Mouse (Mus musculus): ENCODE results near the gene Wdr66. TPM values are rescaled to one million over a fixed set of nuclear protein-coding genes. Genes with fewer than 3 reads are reported as not detected.

Wdr66 gene
- polyA plus RNA-seq, 1 experiment from 2014 or later, result 0.40 TPM

DNA sequence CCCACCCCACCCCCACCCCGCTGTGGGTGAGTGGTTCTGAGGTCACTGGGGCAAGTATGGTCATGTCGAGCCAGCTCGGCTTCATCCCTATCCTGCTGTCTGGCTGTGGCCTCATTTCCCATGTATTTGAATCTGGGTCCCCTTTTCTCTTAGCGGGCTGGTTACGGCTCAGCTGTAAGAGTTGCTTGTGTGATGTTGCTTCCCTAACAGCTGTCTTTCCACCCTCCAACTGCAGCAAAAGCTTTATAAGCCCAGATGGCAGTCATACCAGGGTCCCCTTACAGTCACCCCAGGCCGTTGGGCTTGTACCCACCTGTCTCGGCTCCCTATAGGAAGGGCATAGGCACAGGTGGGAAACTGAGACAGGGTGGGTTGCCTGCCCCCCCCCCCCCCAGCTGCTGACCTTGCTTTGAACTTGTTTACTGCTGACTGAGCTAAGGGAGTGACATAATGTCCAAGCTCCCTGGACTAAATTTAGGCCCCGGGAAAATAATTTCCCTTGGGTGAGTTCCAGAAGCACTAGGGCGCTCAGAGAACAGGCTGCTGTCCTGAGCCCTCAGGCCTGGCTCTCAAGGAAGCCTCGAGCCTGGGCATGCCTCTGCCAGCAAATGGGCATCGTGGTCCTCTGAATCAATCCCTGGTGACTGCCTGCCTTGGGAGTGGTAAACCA is 112.5 kb downstream of the Wdr66 start:
- ATAC-seq (replicated peaks; ENCODE audit: low FRiP score) (no peak), DNase-seq (ENCODE audit: low spot score) (no peak)
- H3K4me3 ChIP-seq (ENCODE audit: low read depth, low read length), result no peak overlapping the region
- peaks cover 33% of the 10 kb centered on the region for H3K36me3 ChIP-seq (ENCODE audit: control insufficient read depth, insufficient read depth, low read length)
- no peaks in the 10 kb centered on the region for H3K4me1 ChIP-seq (replicated peaks; ENCODE audit: control insufficient read depth, insufficient read depth, low read length)
- WGBS, result 89% methylated on average over 11 of the region's 11 CpGs
- no peak overlapping the region for H3K9ac ChIP-seq (ENCODE audit: low read depth, low read length)
- no peak overlapping the region for H3K27ac ChIP-seq (ENCODE audit: low read depth, low read length)
- H3K4me2 ChIP-seq, result no peak overlapping the region
- H3K27me3 ChIP-seq (replicated peaks; ENCODE audit: control insufficient read depth, insufficient read depth, low read length), result no peaks in the 10 kb centered on the region
- no peaks in the 10 kb centered on the region for H3K9me3 ChIP-seq (ENCODE audit: control insufficient read depth, low read length)

DNA sequence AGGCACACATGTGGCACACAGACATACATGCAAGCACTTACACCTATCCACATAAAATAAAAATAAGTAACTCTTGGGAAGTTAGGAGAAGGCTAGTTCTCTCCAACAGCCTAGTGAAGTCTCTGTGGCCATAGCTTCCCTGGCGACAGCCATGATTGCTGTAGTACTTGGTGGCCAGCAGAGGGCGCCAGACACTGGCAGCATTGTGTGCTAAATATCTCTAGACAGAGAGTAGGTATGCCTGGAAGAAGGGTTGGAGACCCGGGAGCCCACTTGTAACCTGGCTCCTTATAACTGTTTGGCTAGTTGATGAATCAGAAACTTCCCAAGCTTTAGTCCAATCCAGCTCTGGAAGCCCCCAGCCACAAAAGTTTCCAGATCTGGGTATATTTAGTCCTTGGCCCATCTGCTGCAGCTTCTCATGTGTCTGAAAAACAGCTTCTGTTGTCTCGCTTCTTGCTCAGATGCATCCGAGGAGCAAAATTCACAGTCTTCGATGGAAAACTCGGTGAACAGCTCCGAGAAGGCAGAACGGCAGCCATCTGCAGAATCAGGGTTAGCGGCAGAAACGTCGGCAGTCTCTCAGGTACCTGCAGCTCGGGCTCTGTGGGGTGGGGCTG is 117.1 kb downstream of the Wdr66 start:
- Histone ChIP-seq H3K4me1 (replicated peaks; ENCODE audit: control insufficient read depth, insufficient read depth, low read length) (no peaks in the 10 kb centered on the region), H3K27me3 (replicated peaks; ENCODE audit: control insufficient read depth, insufficient read depth, low read length) (no peaks in the 10 kb centered on the region), H3K27ac (ENCODE audit: low read depth, low read length) (no peak overlapping the region), H3K4me3 (ENCODE audit: low read depth, low read length) (no peak overlapping the region), H3K9me3 (ENCODE audit: control insufficient read depth, low read length) (no peaks in the 10 kb centered on the region), H3K9ac (ENCODE audit: low read depth, low read length) (no peak overlapping the region), H3K4me2 (no peak overlapping the region), H3K36me3 (ENCODE audit: control insufficient read depth, insufficient read depth, low read length) (peaks cover 40% of the 10 kb centered on the region)
- DNase-seq (ENCODE audit: low spot score), result no peak
- ATAC-seq (replicated peaks; ENCODE audit: low FRiP score), result no peak
- 78% methylated on average over 13 of the region's 13 CpGs for WGBS

GRCm38 (mm10) chr5:123370049-123370448 is 118.1 kb downstream of the Wdr66 start:
- Histone ChIP-seq H3K4me2 (no peak overlapping the region), H3K4me3 (ENCODE audit: low read depth, low read length) (no peak overlapping the region), H3K4me1 (replicated peaks; ENCODE audit: control insufficient read depth, insufficient read depth, low read length) (no peaks in the 10 kb centered on the region), H3K9ac (ENCODE audit: low read depth, low read length) (no peak overlapping the region), H3K27ac (ENCODE audit: low read depth, low read length) (no peak overlapping the region), H3K27me3 (replicated peaks; ENCODE audit: control insufficient read depth, insufficient read depth, low read length) (no peaks in the 10 kb centered on the region), H3K9me3 (ENCODE audit: control insufficient read depth, low read length) (no peaks in the 10 kb centered on the region), H3K36me3 (ENCODE audit: control insufficient read depth, insufficient read depth, low read length) (peaks cover 34% of the 10 kb centered on the region)
- 70% methylated on average over 5 of the region's 5 CpGs for WGBS
- DNase-seq (ENCODE audit: low spot score) (no peak), ATAC-seq (replicated peaks; ENCODE audit: low FRiP score) (no peak)

- H3K9ac ChIP-seq (ENCODE audit: low read depth, low read length), result no peak overlapping the region
- no peaks in the 10 kb centered on the region for H3K27me3 ChIP-seq (replicated peaks; ENCODE audit: control insufficient read depth, insufficient read depth, low read length)
- H3K27ac ChIP-seq (ENCODE audit: low read depth, low read length), result no peak overlapping the region
- H3K4me2 ChIP-seq, result no peak overlapping the region
- no peaks in the 10 kb centered on the region for H3K4me1 ChIP-seq (replicated peaks; ENCODE audit: control insufficient read depth, insufficient read depth, low read length)
- peaks cover 27% of the 10 kb centered on the region for H3K36me3 ChIP-seq (ENCODE audit: control insufficient read depth, insufficient read depth, low read length)
- no peak overlapping the region for H3K4me3 ChIP-seq (ENCODE audit: low read depth, low read length)
- H3K9me3 ChIP-seq (ENCODE audit: control insufficient read depth, low read length), result no peaks in the 10 kb centered on the region
- 86% methylated on average over 10 of the region's 10 CpGs for WGBS
- DNase-seq (ENCODE audit: low spot score) (no peak), ATAC-seq (replicated peaks; ENCODE audit: low FRiP score) (no peak)
Measured at GRCm38 (mm10) chr5:123375262-123375661, 123.4 kb downstream of the Wdr66 start.

DNA sequence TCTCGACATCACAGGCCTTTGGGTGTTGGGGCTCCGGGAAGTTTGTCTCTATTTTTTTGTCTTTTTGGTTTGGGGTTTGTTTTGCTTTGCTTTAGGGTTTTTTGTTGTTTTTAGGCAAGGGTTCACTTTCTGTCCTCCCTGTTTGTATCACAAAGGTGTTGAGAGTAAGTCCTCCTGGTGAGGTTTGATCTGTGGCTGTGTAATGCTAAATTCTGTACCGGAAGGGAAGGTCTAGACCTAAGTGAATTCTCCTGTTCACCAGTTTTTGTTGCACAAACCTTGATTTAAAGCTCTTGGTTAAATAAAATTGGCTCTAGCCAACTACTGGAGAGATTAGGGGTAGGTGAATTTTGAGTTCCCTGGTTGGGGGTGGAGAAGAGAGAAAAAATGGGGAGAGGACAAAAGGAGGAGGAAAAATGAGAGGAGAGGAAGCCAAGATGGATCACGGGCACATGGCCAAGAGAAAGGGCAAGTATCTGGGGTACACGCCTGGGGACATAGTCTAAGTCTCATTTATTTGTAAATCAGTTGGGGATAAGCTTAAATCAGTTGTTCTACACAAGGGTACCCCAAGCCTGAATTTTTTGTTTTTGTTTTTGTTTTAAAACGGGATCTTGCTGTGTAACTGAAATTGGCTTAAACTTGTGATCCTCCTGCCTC is 124.0 kb downstream of the Wdr66 start:
- Histone ChIP-seq H3K4me2 (no peak overlapping the region), H3K36me3 (ENCODE audit: control insufficient read depth, insufficient read depth, low read length) (peaks cover 25% of the 10 kb centered on the region), H3K9ac (ENCODE audit: low read depth, low read length) (no peak overlapping the region), H3K27me3 (replicated peaks; ENCODE audit: control insufficient read depth, insufficient read depth, low read length) (no peaks in the 10 kb centered on the region), H3K27ac (ENCODE audit: low read depth, low read length) (no peak overlapping the region), H3K4me3 (ENCODE audit: low read depth, low read length) (no peak overlapping the region), H3K4me1 (replicated peaks; ENCODE audit: control insufficient read depth, insufficient read depth, low read length) (no peaks in the 10 kb centered on the region), H3K9me3 (ENCODE audit: control insufficient read depth, low read length) (no peaks in the 10 kb centered on the region)
- DNase-seq (ENCODE audit: low spot score) (no peak), ATAC-seq (replicated peaks; ENCODE audit: low FRiP score) (no peak)
- 87% methylated on average over 6 of the region's 6 CpGs for WGBS

DNA sequence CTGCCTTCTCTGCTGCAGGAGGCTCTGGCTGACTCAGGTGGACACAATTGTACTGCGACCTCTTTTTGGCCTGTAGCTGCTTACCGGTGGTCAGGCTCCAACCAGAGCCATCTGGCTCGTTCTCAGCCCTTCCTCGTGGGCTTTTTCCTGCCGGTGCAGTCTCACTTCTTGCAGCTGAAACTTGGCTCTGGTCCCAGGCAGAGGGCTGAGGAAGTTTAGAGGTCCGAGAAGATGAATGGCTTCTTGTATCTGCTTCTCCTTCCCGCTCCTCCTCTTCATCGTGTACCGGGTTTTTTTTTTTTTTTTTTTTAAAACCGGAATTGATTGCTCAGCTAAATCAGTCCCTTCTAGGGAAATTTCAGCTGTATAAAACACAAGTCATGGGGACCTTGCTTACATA is 124.7 kb downstream of the Wdr66 start:
- DNase-seq (ENCODE audit: low spot score), result no peak
- ATAC-seq (replicated peaks; ENCODE audit: low FRiP score), result no peak

More for the DNA sequence above, 124.7 kb downstream of the Wdr66 start:
- peaks cover 2% of the 10 kb centered on the region; the same call in 1 of the 2 replicates for H3K27me3 ChIP-seq (replicated peaks; ENCODE audit: control insufficient read depth, insufficient read depth, low read length)
- H3K9ac ChIP-seq (ENCODE audit: low read depth, low read length), result no peak overlapping the region
- no peaks in the 10 kb centered on the region for H3K9me3 ChIP-seq (ENCODE audit: control insufficient read depth, low read length)
- H3K27ac ChIP-seq (ENCODE audit: low read depth, low read length), result no peak overlapping the region
- 55% methylated on average over 10 of the region's 10 CpGs for WGBS
- H3K4me2 ChIP-seq, result no peak overlapping the region
- H3K36me3 ChIP-seq (ENCODE audit: control insufficient read depth, insufficient read depth, low read length), result peaks cover 19% of the 10 kb centered on the region
- no peaks in the 10 kb centered on the region for H3K4me1 ChIP-seq (replicated peaks; ENCODE audit: control insufficient read depth, insufficient read depth, low read length)
- H3K4me3 ChIP-seq (ENCODE audit: low read depth, low read length), result no peak overlapping the region

Other genes with a start within 250 kb of the Wdr66 start
- gene Orai1, start 237.0 kb upstream of the Wdr66 start, polyA plus RNA-seq (2014; fragmentation: Nextera tagmentation; extraction: Ambion mirVana), result 8.6 and 9.6 TPM in 2 replicates
- gene Morn3, start 205.1 kb upstream of the Wdr66 start, polyA plus RNA-seq (2014; fragmentation: Nextera tagmentation; extraction: Ambion mirVana), result not detected in 2 replicates
- 24.3 and 24.8 TPM in 2 replicates for gene Tmem120b, start 183.7 kb upstream of the Wdr66 start, polyA plus RNA-seq (2014; fragmentation: Nextera tagmentation; extraction: Ambion mirVana)
- 4.6 and 4.8 TPM in 2 replicates for gene Rhof, start 119.4 kb upstream of the Wdr66 start, polyA plus RNA-seq (2014; fragmentation: Nextera tagmentation; extraction: Ambion mirVana)
- gene Setd1b, start 109.9 kb upstream of the Wdr66 start, polyA plus RNA-seq (2014; fragmentation: Nextera tagmentation; extraction: Ambion mirVana), result 7.9 and 9.6 TPM in 2 replicates
- 103 TPM in 2 replicates for gene Psmd9, start 82.7 kb upstream of the Wdr66 start, polyA plus RNA-seq (2014; fragmentation: Nextera tagmentation; extraction: Ambion mirVana)
- gene Hpd, start 69.4 kb upstream of the Wdr66 start, polyA plus RNA-seq (2014; fragmentation: Nextera tagmentation; extraction: Ambion mirVana), result 2.5 and 3.5 TPM in 2 replicates
- 18.2 and 21.1 TPM in 2 replicates for gene Bcl7a, start 91.7 kb downstream of the Wdr66 start, polyA plus RNA-seq (2014; fragmentation: Nextera tagmentation; extraction: Ambion mirVana)
- 13.7 and 14.0 TPM in 2 replicates for gene Mlxip, start 142.7 kb downstream of the Wdr66 start, polyA plus RNA-seq (2014; fragmentation: Nextera tagmentation; extraction: Ambion mirVana)
- not detected in 2 replicates for gene Lrrc43, start 237.2 kb downstream of the Wdr66 start, polyA plus RNA-seq (2014; fragmentation: Nextera tagmentation; extraction: Ambion mirVana)
- gene Il31, start 237.4 kb downstream of the Wdr66 start, polyA plus RNA-seq (2014; fragmentation: Nextera tagmentation; extraction: Ambion mirVana), result not detected in 2 replicates